Mouse (Mus musculus) forebrain, embryonic 15.5 days (tissue): Measurements from ENCODE around the gene Nr2f2. TPM values are rescaled to one million over a fixed set of nuclear protein-coding genes. Genes with fewer than 3 reads are reported as not detected.

Source experiments
- ATAC-seq: fragments of 200-750 bp; cut with Nextera tagmentation; replicated peaks from 2 replicates; pipeline ENCODE4 v1.8.0; 2017; ENCODE audit warnings: mild to moderate bottlenecking, moderate TSS enrichment, moderate library complexity
- H3K27ac ChIP-seq: fragments of 300-500 bp; sonication (generic); replicated peaks from 2 replicates; pipeline ENCODE4 v1.5.1; 2015; ENCODE audit warnings: mild to moderate bottlenecking, inconsistent platforms
- H3K27me3 ChIP-seq: fragments of 300-500 bp; sonication (generic); 2 replicates; pipeline ENCODE4 v1.6.1; 2015; ENCODE audit warnings: inconsistent platforms
- H3K36me3 ChIP-seq: fragments of 300-500 bp; sonication (generic); 2 replicates; pipeline ENCODE4 v1.6.1; 2015; ENCODE audit warnings: mild to moderate bottlenecking, inconsistent platforms
- H3K4me1 ChIP-seq: fragments of 300-500 bp; sonication (generic); 2 replicates; pipeline ENCODE4 v1.6.1; 2015; ENCODE audit warnings: inconsistent platforms
- H3K4me2 ChIP-seq: fragments of 300-500 bp; sonication (generic); replicated peaks from 2 replicates; pipeline ENCODE4 v1.6.1; 2015; ENCODE audit warnings: mild to moderate bottlenecking, inconsistent platforms
- H3K4me3 ChIP-seq: fragments of 300-500 bp; sonication (generic); 2 replicates; pipeline ENCODE4 v1.5.1; 2015; ENCODE audit warnings: mild to moderate bottlenecking, inconsistent platforms
- H3K9ac ChIP-seq: fragments of 300-500 bp; sonication (generic); replicated peaks from 2 replicates; pipeline ENCODE4 v1.6.1; 2015; ENCODE audit warnings: mild to moderate bottlenecking, inconsistent platforms
- H3K9me3 ChIP-seq: fragments of 300-500 bp; sonication (generic); 2 replicates; pipeline ENCODE4 v1.6.1; 2016; ENCODE audit warnings: inconsistent platforms
- WGBS: fragments of 180-500 bp; shearing (Covaris S2); methylation state at CpG from one replicate; pipeline ENCODE4 v1.1.7; 2015; ENCODE audit warnings: mixed read lengths; 5-methylcytosine and 5-hydroxymethylcytosine counted together
- polyA plus RNA-seq: library from polyadenylated mRNA; unstranded; fragments of >200 nt; fragmentation: Nextera tagmentation; extraction: Ambion mirVana; gene quantifications from 2 replicates; pipeline ENCODE4 v1.2.1, GENCODE M21; 2015

Nr2f2 gene
- polyA plus RNA-seq, 1 experiment from 2014 or later, result 95.0 TPM

DNA sequence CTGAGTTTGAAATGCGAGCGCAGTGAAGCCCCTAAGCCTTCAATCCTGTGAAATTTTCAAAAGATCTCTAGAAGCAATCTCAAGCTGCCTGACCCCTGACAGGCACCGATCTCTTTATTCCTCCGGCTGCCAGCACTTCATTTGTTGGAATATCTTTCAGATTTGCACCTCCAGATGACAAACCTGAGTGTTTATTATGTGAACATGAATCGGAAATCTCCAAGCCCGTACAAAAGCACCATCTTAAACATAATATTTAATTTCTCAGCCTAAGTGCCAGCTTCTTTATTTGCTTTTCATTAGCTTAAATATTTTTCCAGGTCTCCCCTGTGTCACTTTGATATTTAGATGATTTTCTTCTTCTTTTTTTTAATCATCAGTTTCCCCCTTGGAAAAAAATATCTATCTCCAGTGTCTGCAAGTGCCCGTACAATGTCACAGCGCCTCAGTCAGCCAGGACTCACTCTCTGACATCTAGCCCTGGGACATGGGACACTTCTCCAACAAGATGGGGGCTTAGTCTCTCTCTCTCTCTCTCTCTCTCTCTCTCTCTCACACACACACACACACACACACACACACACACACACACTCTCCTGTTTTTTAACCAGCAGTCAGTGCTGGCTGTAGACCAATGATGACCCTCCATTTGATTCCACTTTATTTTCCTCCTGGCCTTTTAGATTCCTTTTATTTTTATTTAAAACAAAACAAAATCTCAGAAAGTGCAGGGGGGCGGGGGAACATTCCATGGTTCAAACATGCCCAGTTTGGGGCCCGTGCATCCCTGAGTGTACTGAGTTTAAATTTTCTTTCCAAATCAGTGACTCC, 38.1 kb downstream of the Nr2f2 start:
- Histone ChIP-seq H3K4me2 (no peak overlapping the region), H3K36me3 (no peaks in the 10 kb centered on the region), H3K4me1 (peaks cover 20% of the 10 kb centered on the region), H3K9ac (no peak overlapping the region), H3K9me3 (no peaks in the 10 kb centered on the region), H3K27ac (0 out of 2 replicates have a peak overlapping the region, but pooled peaks have one; percentile 75), H3K4me3 (no peak overlapping the region), H3K27me3 (peaks cover 92% of the 10 kb centered on the region)
- ATAC-seq, result no peak
- 7% methylated on average over 10 of the region's 10 CpGs for WGBS

DNA sequence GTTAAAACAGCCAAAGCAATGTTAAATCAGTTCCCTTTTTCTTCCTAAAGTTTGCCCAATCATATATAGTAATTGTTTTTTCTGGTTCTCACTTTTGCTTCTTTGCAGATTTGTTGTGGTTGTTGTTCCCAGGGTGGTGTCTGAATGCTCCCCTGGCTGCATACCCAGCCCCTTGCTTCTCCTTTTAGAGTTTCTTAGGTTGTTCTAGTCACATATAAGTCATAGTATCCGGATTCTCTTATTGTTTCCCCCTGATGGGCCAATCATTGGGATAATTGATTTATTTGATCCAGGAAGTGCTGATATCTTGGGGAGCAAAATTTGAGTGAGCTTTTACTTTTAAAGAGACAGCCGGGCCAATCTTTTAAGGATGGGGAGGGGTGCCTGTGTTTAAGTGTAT, 39.3 kb downstream of the Nr2f2 start:
- no peaks in the 10 kb centered on the region for H3K9me3 ChIP-seq
- WGBS, result 14% methylated on average over 2 of the region's 2 CpGs
- H3K27me3 ChIP-seq, result peaks cover 92% of the 10 kb centered on the region
- no peak overlapping the region for H3K4me3 ChIP-seq
- H3K9ac ChIP-seq, result no peak overlapping the region
- no peak overlapping the region for H3K4me2 ChIP-seq
- ATAC-seq, result no peak
- H3K4me1 ChIP-seq, result peaks cover 20% of the 10 kb centered on the region
- H3K36me3 ChIP-seq, result no peaks in the 10 kb centered on the region
- no peak overlapping the region for H3K27ac ChIP-seq

DNA sequence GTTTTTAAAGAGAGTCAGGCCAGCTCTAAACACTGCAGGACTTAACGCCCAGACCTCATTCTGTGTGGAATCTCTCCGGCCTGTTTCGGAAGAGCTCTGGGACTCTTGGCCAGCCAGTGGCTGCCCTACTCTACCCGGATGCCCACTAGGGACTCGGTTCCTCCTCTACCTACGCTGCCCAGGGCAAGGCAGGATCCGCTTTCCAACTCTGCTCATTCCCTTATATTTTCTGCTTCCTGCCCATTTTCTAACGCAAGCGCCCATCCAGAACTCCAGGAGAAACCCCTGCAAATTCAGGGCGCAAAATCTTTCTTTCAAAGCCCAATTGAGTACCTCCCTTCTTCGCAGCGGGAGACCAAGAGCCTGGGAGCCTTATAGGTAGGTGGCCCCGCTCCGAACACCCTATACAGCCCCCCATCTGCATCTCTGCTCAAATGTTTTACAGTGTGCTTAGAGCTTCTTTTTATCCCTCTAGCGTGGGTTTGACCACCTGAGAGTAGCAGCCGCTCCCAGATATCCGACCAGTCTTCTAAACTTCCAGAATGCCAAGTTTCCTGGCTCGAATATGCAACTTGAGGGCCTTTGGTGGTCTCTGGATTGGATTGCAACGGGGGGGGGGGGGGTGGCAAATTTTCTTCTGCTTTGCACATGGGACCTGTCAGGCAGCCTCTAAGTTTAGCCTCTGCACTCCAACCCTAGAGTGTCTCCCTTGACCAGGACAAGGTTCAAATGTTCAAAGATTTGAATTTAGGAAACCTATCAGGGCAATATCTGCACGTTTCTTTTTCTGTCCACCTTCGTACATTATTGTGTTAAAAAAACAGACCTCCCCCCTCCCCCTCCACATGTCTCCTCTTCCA, 40.1 kb downstream of the Nr2f2 start:
- ATAC-seq, result no peak
- H3K4me2 ChIP-seq, result no peak overlapping the region
- H3K27me3 ChIP-seq, result peaks cover 92% of the 10 kb centered on the region
- no peak overlapping the region for H3K9ac ChIP-seq
- peak overlapping the region; percentile 27 for H3K27ac ChIP-seq
- peaks cover 12% of the 10 kb centered on the region for H3K4me1 ChIP-seq
- WGBS, result 5% methylated on average over 21 of the region's 21 CpGs
- no peaks in the 10 kb centered on the region for H3K36me3 ChIP-seq
- no peaks in the 10 kb centered on the region for H3K9me3 ChIP-seq
- no peak overlapping the region for H3K4me3 ChIP-seq

DNA sequence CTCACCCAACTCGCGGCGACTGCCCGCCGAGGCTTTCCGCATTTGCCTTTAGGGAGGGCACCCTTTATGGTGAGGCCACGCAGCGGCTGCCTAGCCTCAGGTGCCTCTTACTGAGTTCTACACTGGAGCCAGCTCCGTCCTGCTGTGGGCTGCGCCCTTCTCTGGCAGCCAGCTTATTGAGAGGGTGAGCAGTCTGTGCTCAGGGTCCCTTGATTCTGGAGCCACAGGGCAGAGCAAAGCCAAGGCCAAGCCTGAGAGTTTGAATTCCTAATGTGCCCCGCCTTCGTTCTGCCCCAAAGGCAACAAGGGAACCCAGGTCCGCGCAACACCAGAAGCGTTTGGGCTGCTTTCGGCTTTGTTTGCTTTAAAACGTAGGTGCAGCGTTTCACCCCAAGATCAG, 41.2 kb downstream of the Nr2f2 start:
- H3K4me3 ChIP-seq, result no peak overlapping the region
- 2% methylated on average over 18 of the region's 18 CpGs for WGBS

DNA sequence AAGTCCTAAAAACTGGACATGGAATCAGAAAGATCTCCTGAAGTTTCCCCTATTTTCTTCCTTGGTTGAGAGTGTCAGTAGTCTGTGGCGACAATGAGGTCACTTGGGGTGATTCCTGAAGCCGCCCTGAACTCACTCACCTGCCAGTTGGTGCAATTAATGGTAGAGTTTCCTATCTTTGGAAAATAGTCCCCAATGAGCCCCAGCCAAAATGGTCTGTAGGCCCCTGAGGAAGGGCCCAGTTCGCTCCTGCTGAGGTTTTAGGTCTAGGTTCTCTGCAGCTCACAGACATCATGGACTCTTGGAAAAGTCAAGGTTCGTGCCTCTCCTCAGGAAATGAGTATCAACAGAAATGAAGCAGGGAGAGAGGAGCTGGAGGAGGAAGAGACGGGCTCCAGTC, 42.0 kb downstream of the Nr2f2 start:
- Histone ChIP-seq H3K4me1 (no peaks in the 10 kb centered on the region), H3K9me3 (no peaks in the 10 kb centered on the region), H3K27ac (no peak overlapping the region), H3K4me2 (no peak overlapping the region), H3K36me3 (no peaks in the 10 kb centered on the region), H3K4me3 (no peak overlapping the region), H3K9ac (no peak overlapping the region), H3K27me3 (peaks cover 84% of the 10 kb centered on the region)
- no peak for ATAC-seq
- WGBS, result 13% methylated on average over 5 of the region's 5 CpGs

More for the DNA sequence above, 41.2 kb downstream of the Nr2f2 start:
- Histone ChIP-seq H3K4me2 (peak overlapping the region; percentile 6; the same call in 1 of the 2 replicates), H3K27ac (peak overlapping the region; percentile 42), H3K4me1 (peaks cover 3% of the 10 kb centered on the region; the same call in 1 of the 2 replicates), H3K9me3 (no peaks in the 10 kb centered on the region), H3K36me3 (no peaks in the 10 kb centered on the region), H3K9ac (no peak overlapping the region; the same call in 1 of the 2 replicates), H3K27me3 (peaks cover 89% of the 10 kb centered on the region)
- ATAC-seq, result no peak

DNA sequence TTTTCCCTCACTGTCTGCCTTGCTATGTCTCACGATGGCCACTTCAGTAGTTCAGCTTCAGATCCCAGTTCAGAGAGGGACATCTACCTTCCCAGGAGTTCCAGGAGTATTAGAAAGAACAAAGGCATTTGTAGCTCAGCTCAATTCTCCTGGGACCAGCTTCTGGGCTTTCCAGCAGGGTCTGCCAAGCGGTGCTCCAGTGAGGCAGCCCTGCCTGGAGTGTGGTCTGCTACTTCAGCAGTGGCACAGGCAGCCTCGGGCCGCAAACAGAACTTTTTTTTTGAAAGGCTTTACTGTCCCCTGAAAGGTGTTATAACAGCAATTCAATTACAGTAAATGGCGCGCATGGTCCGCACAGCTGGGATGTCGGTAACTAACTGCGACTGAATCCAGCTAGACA, 42.5 kb downstream of the Nr2f2 start:
- Histone ChIP-seq H3K4me1 (no peaks in the 10 kb centered on the region), H3K4me3 (no peak overlapping the region), H3K27me3 (peaks cover 83% of the 10 kb centered on the region), H3K27ac (no peak overlapping the region), H3K9ac (no peak overlapping the region), H3K4me2 (no peak overlapping the region), H3K9me3 (no peaks in the 10 kb centered on the region), H3K36me3 (no peaks in the 10 kb centered on the region)
- WGBS, result 9% methylated on average over 9 of the region's 9 CpGs
- ATAC-seq, result no peak

DNA sequence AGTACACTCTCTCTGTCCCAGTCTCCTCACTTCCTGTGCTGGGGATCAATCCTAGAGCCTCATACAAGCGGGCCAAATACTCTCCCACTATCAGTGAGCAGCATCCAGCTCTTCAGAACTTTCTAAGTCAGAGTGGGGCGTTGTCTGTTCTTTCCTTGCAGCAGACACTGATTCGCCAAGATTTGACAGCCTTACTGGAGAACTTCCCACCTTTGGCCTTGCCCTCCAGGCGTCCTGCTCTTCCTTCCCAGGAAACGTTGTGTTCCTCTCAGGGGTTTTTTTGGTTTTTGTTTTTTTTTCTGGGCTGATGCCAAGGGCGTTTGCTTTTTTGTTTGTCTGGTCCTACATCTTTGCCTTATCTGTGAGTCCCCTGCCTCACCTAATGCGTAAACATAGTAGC, 60.8 kb downstream of the Nr2f2 start:
- H3K27me3 ChIP-seq, result no peaks in the 10 kb centered on the region
- H3K36me3 ChIP-seq, result no peaks in the 10 kb centered on the region
- H3K9me3 ChIP-seq, result no peaks in the 10 kb centered on the region
- ATAC-seq, result no peak
- no peak overlapping the region for H3K4me2 ChIP-seq
- 71% methylated on average over 7 of the region's 7 CpGs for WGBS
- no peak overlapping the region for H3K4me3 ChIP-seq
- no peak overlapping the region for H3K27ac ChIP-seq
- no peaks in the 10 kb centered on the region for H3K4me1 ChIP-seq
- no peak overlapping the region for H3K9ac ChIP-seq

DNA sequence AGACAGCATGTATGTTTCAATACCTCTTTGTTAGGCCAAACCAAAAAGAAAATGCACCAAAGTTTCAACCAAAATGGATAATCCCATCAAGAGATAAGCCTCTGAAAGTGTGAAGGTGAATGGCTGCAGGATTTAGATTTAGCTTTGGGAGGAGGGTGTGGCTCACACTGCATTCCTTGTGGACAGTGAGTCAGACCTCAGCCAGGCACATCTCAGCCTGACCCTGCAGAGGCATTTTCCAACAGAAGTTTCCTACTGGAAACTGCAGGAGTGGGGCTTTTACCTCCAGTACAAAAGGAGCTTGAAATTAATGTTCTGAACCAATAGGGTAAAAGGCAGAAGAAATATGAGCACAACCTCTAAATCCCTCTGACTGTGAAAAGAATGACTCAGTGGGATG, 62.1 kb downstream of the Nr2f2 start:
- Histone ChIP-seq H3K4me2 (no peak overlapping the region), H3K4me1 (no peaks in the 10 kb centered on the region), H3K27ac (no peak overlapping the region), H3K9ac (no peak overlapping the region), H3K9me3 (no peaks in the 10 kb centered on the region), H3K36me3 (no peaks in the 10 kb centered on the region), H3K4me3 (no peak overlapping the region), H3K27me3 (no peaks in the 10 kb centered on the region)
- no peak for ATAC-seq
